Mouse (Mus musculus) myocyte (in vitro differentiated cells): Measurements from ENCODE around the gene Mapk9. TPM values are rescaled to one million over a fixed set of nuclear protein-coding genes. Genes with fewer than 3 reads are reported as not detected.

Source experiments
- H3K27me3 ChIP-seq: one replicate; pipeline ENCODE4 v1.6.1; 2011; ENCODE audit not compliant: control insufficient read depth, insufficient read depth, insufficient read length
- H3K36me3 ChIP-seq: one replicate; pipeline ENCODE4 v1.6.1; 2011; ENCODE audit not compliant: control insufficient read depth, insufficient read depth
- H3K4me2 ChIP-seq: one replicate; pipeline ENCODE4 v1.6.1; 2011; ENCODE audit warnings: low read depth, control low read depth
- H3K4me3 ChIP-seq: one replicate; pipeline ENCODE4 v1.5.1; 2011; ENCODE audit warnings: mild to moderate bottlenecking, control low read depth, moderate library complexity
- H3K79me2 ChIP-seq: one replicate; pipeline ENCODE4 v1.6.1; 2011; ENCODE audit not compliant: control insufficient read depth, insufficient read depth
- H3ac ChIP-seq: one replicate; pipeline ENCODE4 v1.6.1; 2011; ENCODE audit not compliant: control insufficient read depth, insufficient read length
- CEBPB ChIP-seq: IDR thresholded peaks from 2 replicates; pipeline ENCODE4 v1.6.1; 2011; ENCODE audit warnings: mild to moderate bottlenecking, moderate library complexity; ENCODE audit not compliant: poor library complexity, insufficient read depth, severe bottlenecking
- E2F4 ChIP-seq: IDR thresholded peaks from one replicate; pipeline ENCODE4 v1.6.1; 2011; ENCODE audit warnings: mild to moderate bottlenecking, control low read depth, moderate library complexity; ENCODE audit not compliant: insufficient read depth
- MAX ChIP-seq: IDR thresholded peaks from one replicate; pipeline ENCODE4 v1.6.1; 2011; ENCODE audit warnings: low read depth, mild to moderate bottlenecking, control low read depth
- MYOD1 ChIP-seq, 3 experiments: IDR thresholded peaks; one replicate each; pipeline ENCODE4 v1.6.1; 2011; ENCODE audit warnings: control low read depth in 2 of 3, low read depth in 2 of 3, mild to moderate bottlenecking in 2 of 3, moderate library complexity in 1 of 3; ENCODE audit not compliant: insufficient read length in 2 of 3, control insufficient read depth in 1 of 3
- MYOG ChIP-seq, 3 experiments: IDR thresholded peaks; one replicate each; pipeline ENCODE4 v1.6.1; 2011; ENCODE audit warnings: control low read depth in 2 of 3, low read depth in 2 of 3, mild to moderate bottlenecking in 2 of 3; ENCODE audit not compliant: insufficient read length in 2 of 3, control insufficient read depth in 1 of 3, insufficient read depth in 1 of 3
- POLR2A ChIP-seq: IDR thresholded peaks from one replicate; pipeline ENCODE4 v1.6.1; 2011; ENCODE audit warnings: low read depth, mild to moderate bottlenecking, control low read depth, moderate library complexity; ENCODE audit not compliant: insufficient read length
- POLR2AphosphoS2 ChIP-seq: IDR thresholded peaks from one replicate; pipeline ENCODE4 v1.6.1; 2011; ENCODE audit warnings: low read depth, control low read depth; ENCODE audit not compliant: insufficient read length
- REST ChIP-seq: IDR thresholded peaks from one replicate; pipeline ENCODE4 v1.6.1; 2011; ENCODE audit warnings: mild to moderate bottlenecking, control low read depth, moderate library complexity; ENCODE audit not compliant: insufficient read depth, insufficient read length
- SRF ChIP-seq: IDR thresholded peaks from one replicate; pipeline ENCODE4 v1.6.1; 2011; ENCODE audit warnings: low read depth; ENCODE audit not compliant: control insufficient read depth, insufficient read length
- TCF12 ChIP-seq: IDR thresholded peaks from one replicate; pipeline ENCODE4 v1.6.1; 2011; ENCODE audit warnings: mild to moderate bottlenecking, control low read depth; ENCODE audit not compliant: poor library complexity, insufficient read depth, severe bottlenecking
- TCF3 ChIP-seq: IDR thresholded peaks from one replicate; pipeline ENCODE4 v1.6.1; 2011; ENCODE audit warnings: low read depth, control low read depth; ENCODE audit not compliant: insufficient read length
- USF1 ChIP-seq: IDR thresholded peaks from one replicate; pipeline ENCODE4 v1.6.1; 2011; ENCODE audit warnings: low read depth, mild to moderate bottlenecking, control low read depth, moderate library complexity
- polyA plus RNA-seq: library from polyadenylated mRNA; unstranded; fragments of >200 nt; fragmentation: generic; extraction: Trizol; gene quantifications from one replicate; pipeline ENCODE4 v1.2.1, GENCODE M21; 2012; ENCODE audit warnings: missing spikeins

The Mapk9 gene
- polyA plus RNA-seq, 1 experiment: 21.5 TPM

DNA sequence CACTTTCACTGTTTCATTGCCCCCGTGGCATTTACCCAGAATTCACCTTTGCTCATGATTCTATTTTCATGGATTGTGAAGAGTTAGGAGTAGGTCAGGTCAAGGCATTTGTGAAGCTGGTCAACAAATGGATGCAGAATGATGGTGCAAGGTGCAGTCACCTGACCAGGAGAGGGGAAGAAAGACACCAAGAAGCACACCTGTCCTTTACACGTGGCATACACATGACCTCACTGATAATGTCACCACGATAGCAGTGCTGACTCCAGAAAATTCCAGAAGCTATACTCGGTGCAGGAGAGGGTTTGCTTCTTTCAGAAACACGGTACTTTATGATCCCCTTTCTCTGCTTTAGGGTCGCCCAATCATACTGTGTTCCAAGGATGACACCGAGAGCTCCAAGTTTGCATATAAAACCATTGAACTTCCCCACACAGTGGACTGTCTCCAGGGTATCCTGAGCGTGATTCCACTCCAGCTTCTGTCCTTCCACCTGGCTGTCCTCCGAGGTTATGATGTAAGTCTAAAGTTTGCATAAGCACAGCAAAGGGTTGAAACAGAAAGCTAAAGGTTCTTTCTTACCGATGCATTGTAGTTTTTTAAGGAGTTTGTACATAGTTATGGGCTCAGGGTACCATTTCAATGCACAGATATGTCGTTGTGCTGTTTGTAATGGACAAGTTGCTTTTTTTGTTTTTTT is 11.1 kb upstream of the Mapk9 start:
- no peak overlapping the region for H3ac ChIP-seq

DNA sequence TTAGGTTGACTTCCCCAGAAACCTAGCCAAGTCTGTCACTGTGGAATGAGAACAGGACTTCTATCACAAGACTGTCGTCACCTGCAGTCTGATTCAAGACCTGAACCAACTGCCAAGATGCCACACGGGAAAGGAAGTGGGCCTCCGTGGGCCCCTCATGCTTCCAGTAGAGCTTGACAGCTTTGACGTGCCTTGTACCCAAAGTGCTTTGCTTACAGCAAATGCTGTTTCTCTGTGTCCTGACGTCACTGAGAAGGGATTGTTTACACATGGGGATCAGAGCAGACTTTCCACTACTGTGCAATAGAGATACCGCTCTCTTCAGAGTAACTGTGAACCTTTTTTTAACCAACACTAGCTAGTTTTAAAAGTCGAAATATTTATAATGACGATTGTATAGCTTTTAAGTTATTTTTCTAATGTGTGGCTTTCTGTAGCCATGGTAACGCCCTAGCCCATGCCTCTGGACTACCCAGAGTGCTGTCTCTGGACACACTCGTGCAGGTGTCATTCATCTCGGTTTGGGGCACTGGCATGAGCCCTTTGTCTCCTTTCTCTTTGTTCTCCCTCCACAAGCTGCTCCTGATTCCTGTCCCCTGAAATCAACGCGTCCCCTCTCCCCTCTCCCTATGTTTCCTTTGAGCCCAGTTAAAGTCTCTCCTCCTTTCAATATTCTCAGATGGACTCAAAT is 8.7 kb upstream of the Mapk9 start:
- H3ac ChIP-seq: no peak overlapping the region
- H3K36me3 ChIP-seq: no peaks in the 10 kb centered on the region
- no peaks in the 10 kb centered on the region for H3K79me2 ChIP-seq
- H3K4me2 ChIP-seq: no peak overlapping the region
- H3K4me3 ChIP-seq: no peak overlapping the region
- peaks cover 16% of the 10 kb centered on the region for H3K27me3 ChIP-seq
- TF ChIP-seq TCF12 (no peak), E2F4 (no peak), POLR2AphosphoS2 (no peak), MYOG (IDR thresholded peaks at IDR 0.05; ENCODE audit: control insufficient read depth in 1 of 3, insufficient read depth in 1 of 3, insufficient read length in 2 of 3, low read depth in 2 of 3) (no peak), MYOD1 (IDR thresholded peaks at IDR 0.05; ENCODE audit: control insufficient read depth in 1 of 3, insufficient read length in 2 of 3, low read depth in 2 of 3) (no peak), CEBPB (no peak), TCF3 (no peak), MAX (no peak), SRF (no peak), POLR2A (no peak), REST (no peak), USF1 (no peak)

More for the DNA sequence above, 11.1 kb upstream of the Mapk9 start:
- peaks cover 16% of the 10 kb centered on the region for H3K27me3 ChIP-seq
- H3K4me3 ChIP-seq: no peak overlapping the region
- no peaks in the 10 kb centered on the region for H3K79me2 ChIP-seq
- no peaks in the 10 kb centered on the region for H3K36me3 ChIP-seq
- no peak for TF ChIP-seq CEBPB
- TF ChIP-seq E2F4: no peak
- no peak for TF ChIP-seq SRF
- TF ChIP-seq MYOD1 (IDR thresholded peaks at IDR 0.05; ENCODE audit: control insufficient read depth in 1 of 3, insufficient read length in 2 of 3, low read depth in 2 of 3): no peak
- H3K4me2 ChIP-seq: no peak overlapping the region

DNA sequence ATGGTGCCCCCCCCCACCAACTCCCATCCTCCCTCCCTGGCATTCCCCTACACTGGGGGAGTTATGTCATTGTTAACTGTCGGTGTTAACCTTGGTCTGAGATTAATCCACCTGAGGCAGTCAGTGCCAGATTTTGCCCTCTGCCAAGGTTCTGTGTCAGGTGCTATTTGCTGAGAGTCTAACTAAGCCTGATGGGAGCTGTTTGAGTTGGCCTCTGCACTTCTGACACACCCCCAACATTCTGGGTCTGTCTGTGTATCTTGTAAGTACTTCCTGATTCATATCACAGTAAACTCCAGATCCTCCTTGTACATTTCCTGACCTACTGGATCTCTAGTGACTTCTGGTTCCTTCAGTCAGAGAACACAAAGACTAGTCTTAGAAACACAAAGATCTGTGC is 5.9 kb upstream of the Mapk9 start:
- Histone ChIP-seq H3ac (no peak overlapping the region), H3K36me3 (no peaks in the 10 kb centered on the region), H3K4me3 (no peak overlapping the region), H3K79me2 (no peaks in the 10 kb centered on the region), H3K27me3 (peaks cover 16% of the 10 kb centered on the region), H3K4me2 (no peak overlapping the region)
- TF ChIP-seq MAX (no peak), TCF3 (no peak), MYOG (IDR thresholded peaks at IDR 0.05; ENCODE audit: control insufficient read depth in 1 of 3, insufficient read depth in 1 of 3, insufficient read length in 2 of 3, low read depth in 2 of 3) (no peak), MYOD1 (IDR thresholded peaks at IDR 0.05; ENCODE audit: control insufficient read depth in 1 of 3, insufficient read length in 2 of 3, low read depth in 2 of 3) (no peak), POLR2A (no peak), USF1 (no peak), SRF (no peak), E2F4 (no peak), REST (no peak), CEBPB (no peak), TCF12 (no peak), POLR2AphosphoS2 (no peak)

DNA sequence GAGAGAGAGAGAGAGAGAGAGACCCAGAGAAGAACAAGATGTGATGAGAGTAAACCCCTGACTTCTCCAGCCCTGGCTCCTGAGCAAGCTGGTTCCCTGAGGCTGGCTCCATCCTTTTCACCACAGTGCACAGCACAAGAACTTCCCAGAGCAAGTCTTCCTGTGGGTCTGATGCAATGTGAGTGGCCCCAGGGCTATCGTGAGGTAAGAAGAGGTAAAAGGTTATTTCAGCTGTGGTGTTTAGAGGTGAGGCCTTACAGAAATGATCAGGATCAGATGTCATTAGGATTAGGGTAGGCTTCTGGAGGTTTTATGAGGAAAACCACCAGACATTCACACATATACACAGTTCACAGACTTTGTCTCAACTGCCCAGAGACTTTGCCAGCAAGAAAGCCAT is 4.7 kb upstream of the Mapk9 start:
- no peak overlapping the region for H3K4me3 ChIP-seq
- H3K4me2 ChIP-seq: peak overlapping the region; percentile 14
- TF ChIP-seq POLR2AphosphoS2 (no peak), USF1 (no peak), CEBPB (no peak), SRF (no peak), MAX (no peak), REST (no peak), E2F4 (no peak), TCF12 (no peak), TCF3 (no peak), POLR2A (no peak)
- H3ac ChIP-seq: no peak overlapping the region
- peaks cover 16% of the 10 kb centered on the region for H3K27me3 ChIP-seq
- no peaks in the 10 kb centered on the region for H3K79me2 ChIP-seq
- H3K36me3 ChIP-seq: no peaks in the 10 kb centered on the region
